Mouse (Mus musculus) stomach, embryonic 16.5 days (tissue): ENCODE measurements at regions not wholly inside any gene's neighbourhood (a gene's known extent, or its start where the extent isn't known, plus 50 kb on each side); places are given as distances from the start of the nearest gene placed in this dataset.

ENCODE experiments used
- ATAC-seq: fragments of 200-750 bp; cut with Nextera tagmentation; 2 replicates; pipeline ENCODE4 v1.8.0; 2017; ENCODE audit warnings: moderate number of reproducible peaks, moderate TSS enrichment; ENCODE audit not compliant: insufficient read depth, low FRiP score
- H3K27ac ChIP-seq: fragments of 300-500 bp; sonication (generic); 2 replicates; pipeline ENCODE4 v1.5.1; 2014; ENCODE audit warnings: low read length
- H3K27me3 ChIP-seq: fragments of 300-500 bp; sonication (generic); 2 replicates; pipeline ENCODE4 v1.6.1; 2014; ENCODE audit warnings: low read length, control low read depth, mixed read lengths; ENCODE audit not compliant: control insufficient read depth, insufficient read depth
- H3K36me3 ChIP-seq: fragments of 300-500 bp; sonication (generic); 2 replicates; pipeline ENCODE4 v1.6.1; 2014; ENCODE audit warnings: low read length; ENCODE audit not compliant: control insufficient read depth, insufficient read depth
- H3K4me1 ChIP-seq: fragments of 300-500 bp; sonication (generic); 2 replicates; pipeline ENCODE4 v1.6.1; 2014; ENCODE audit warnings: low read length, control low read depth, mixed read lengths; ENCODE audit not compliant: control insufficient read depth, insufficient read depth
- H3K4me2 ChIP-seq: fragments of 300-500 bp; sonication (generic); 2 replicates; pipeline ENCODE4 v1.6.1; 2014; ENCODE audit warnings: low read depth, low read length, mixed read lengths
- H3K4me3 ChIP-seq: fragments of 300-500 bp; sonication (generic); replicated peaks from 2 replicates; pipeline ENCODE4 v1.5.1; 2014; ENCODE audit warnings: mild to moderate bottlenecking, low read length
- H3K9ac ChIP-seq: fragments of 300-500 bp; sonication (generic); 2 replicates; pipeline ENCODE4 v1.6.1; 2014; ENCODE audit warnings: low read length
- H3K9me3 ChIP-seq: fragments of 300-500 bp; sonication (generic); replicated peaks from 2 replicates; pipeline ENCODE4 v1.6.1; 2016; ENCODE audit warnings: low read length, control low read depth; ENCODE audit not compliant: control insufficient read depth
- WGBS: fragments of 180-500 bp; shearing (Covaris S2); extraction: QIAGEN DNeasy Blood & Tissue Kit; methylation state at CpG from one replicate; pipeline ENCODE4 v1.1.7; 2014; 5-methylcytosine and 5-hydroxymethylcytosine counted together

DNA sequence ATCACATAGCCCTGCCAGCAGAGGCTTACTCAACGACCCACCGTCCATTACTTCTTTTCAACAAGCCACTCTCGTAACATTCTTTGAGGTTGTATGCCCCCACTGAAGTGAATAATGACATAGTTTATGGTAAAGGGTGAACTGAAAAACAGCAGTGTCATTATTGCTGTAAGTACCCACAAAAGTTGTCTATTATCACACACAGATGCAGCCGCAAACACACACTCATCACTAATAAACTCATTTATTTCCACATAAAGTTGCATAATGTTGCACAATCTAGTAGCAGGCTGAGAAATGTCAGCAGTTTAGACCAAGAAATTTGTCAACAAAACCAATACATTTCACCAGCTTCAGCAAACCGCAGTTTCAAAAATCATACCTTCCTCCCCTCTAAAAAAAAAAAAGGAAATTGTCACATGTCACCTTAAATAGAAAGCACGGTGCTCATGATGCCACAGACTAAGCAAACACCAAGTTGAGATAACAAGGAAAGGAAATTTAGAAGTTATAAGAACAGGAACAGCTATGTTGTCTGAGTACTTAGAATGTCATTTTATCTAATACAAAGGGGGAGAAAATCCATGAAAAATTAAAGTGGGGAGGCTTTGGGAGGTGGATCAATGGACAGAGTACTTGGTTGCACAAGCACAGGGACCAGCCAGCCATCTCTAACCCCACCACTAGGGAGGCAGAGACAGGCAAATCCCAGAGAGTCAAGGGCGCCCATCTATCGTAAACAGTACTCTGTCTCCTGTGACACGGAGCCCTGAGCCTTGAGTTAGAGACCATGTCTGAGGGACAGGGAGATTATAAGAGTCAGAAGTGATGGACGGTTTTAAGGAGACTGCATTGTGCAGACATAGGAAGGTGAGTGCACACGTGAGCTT lies 195.9 kb downstream of the Hlx start:
- Histone ChIP-seq H3K9me3 (no peaks in the 10 kb centered on the region), H3K9ac (no peak overlapping the region), H3K4me1 (0 out of 2 replicates have a peak, but pooled peaks cover 6% of the 10 kb centered on the region), H3K27ac (no peak overlapping the region), H3K36me3 (no peaks in the 10 kb centered on the region), H3K27me3 (no peaks in the 10 kb centered on the region), H3K4me3 (no peak overlapping the region), H3K4me2 (no peak overlapping the region)
- no peak for ATAC-seq
- 69% methylated on average over 11 of the region's 11 CpGs for WGBS

DNA sequence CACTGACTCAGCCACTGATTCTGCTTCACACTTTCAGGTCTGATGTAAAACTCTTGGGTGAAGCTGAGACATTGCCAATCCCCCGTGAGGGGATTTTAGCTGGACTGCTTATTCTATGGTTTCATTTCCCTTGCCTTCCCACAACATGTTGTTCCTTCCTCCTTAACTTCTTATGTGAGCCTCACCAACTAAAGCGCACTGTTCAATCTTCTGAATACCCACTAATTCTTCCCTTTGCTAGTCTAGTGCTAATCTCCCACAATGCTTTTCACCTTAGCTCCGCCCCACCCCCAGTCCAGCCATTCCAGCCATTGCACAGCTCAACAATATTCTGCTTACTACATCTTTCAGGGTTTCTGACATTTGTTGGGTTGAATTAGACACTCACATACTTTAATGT lies 196.7 kb downstream of the Hlx start:
- 95% methylated on average over 3 of the region's 3 CpGs for WGBS
- no peak overlapping the region for H3K9ac ChIP-seq
- H3K27me3 ChIP-seq, result no peaks in the 10 kb centered on the region
- H3K4me2 ChIP-seq, result no peak overlapping the region
- no peak for ATAC-seq
- 0 out of 2 replicates have a peak, but pooled peaks cover 6% of the 10 kb centered on the region for H3K4me1 ChIP-seq
- H3K4me3 ChIP-seq, result no peak overlapping the region
- H3K9me3 ChIP-seq, result no peaks in the 10 kb centered on the region
- no peak overlapping the region for H3K27ac ChIP-seq
- H3K36me3 ChIP-seq, result no peaks in the 10 kb centered on the region

DNA sequence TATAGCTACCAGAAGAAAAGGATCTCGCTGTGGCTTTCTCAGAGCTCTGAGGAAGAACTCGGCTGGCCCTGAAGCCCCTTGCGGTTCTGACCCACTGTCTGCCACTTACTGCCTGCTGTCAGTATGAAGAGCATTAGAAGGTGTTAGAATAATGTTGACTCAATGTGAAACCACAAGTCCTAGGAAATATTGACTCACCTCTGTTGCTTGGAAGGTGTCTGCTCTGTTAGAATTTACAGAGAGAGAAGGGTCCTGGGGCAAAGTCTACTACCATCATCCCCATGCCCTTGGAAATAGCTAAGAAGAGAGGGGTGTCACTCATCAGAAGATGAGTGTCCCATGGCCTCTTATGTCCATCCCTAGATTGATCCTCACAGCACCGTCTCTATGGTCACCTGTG lies 197.9 kb downstream of the Hlx start:
- H3K36me3 ChIP-seq, result no peaks in the 10 kb centered on the region
- ATAC-seq, result no peak
- WGBS, result 89% methylated on average over 4 of the region's 4 CpGs
- no peak overlapping the region for H3K9ac ChIP-seq
- H3K4me3 ChIP-seq, result no peak overlapping the region
- no peak overlapping the region for H3K27ac ChIP-seq
- H3K4me1 ChIP-seq, result 0 out of 2 replicates have a peak, but pooled peaks cover 2% of the 10 kb centered on the region
- H3K9me3 ChIP-seq, result no peaks in the 10 kb centered on the region
- no peaks in the 10 kb centered on the region for H3K27me3 ChIP-seq
- no peak overlapping the region for H3K4me2 ChIP-seq

DNA sequence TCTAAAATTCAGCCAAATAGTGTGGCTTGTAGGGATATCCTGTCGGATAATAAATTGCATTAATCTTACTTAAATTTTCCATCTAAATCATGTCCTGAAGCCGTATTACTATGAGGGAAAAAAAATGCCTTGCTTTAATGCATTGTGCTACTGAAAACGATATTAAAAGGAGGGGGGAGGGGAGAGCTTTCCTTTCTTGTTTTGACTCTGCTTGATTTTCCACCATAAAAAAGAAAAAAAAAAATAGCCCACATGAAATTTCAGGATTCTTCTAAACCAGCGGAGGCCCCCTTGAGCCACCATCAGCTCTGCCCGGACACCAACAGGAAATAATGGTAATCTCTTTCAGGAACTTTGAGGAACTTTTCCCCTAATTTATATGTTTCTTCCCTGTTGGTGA lies 198.5 kb downstream of the Hlx start:
- H3K4me2 ChIP-seq, result no peak overlapping the region
- 44% methylated on average over 5 of the region's 5 CpGs for WGBS

GRCm38 (mm10) chr1:184532488-184533055 lies 199.8 kb downstream of the Hlx start:
- no peak overlapping the region for H3K4me2 ChIP-seq
- ATAC-seq, result no peak
- WGBS, result 47% methylated on average over 8 of the region's 8 CpGs
- no peaks in the 10 kb centered on the region for H3K36me3 ChIP-seq
- peak overlapping the region; percentile 26; the same call in 1 of the 2 replicates for H3K27ac ChIP-seq
- no peaks in the 10 kb centered on the region for H3K9me3 ChIP-seq
- H3K9ac ChIP-seq, result no peak overlapping the region
- H3K4me3 ChIP-seq, result no peak overlapping the region
- no peaks in the 10 kb centered on the region for H3K27me3 ChIP-seq
- H3K4me1 ChIP-seq, result no peaks in the 10 kb centered on the region

More for the DNA sequence above, 198.5 kb downstream of the Hlx start:
- no peak overlapping the region for H3K9ac ChIP-seq
- no peaks in the 10 kb centered on the region for H3K27me3 ChIP-seq
- H3K4me3 ChIP-seq, result no peak overlapping the region
- H3K4me1 ChIP-seq, result no peaks in the 10 kb centered on the region
- H3K9me3 ChIP-seq, result no peaks in the 10 kb centered on the region
- H3K27ac ChIP-seq, result no peak overlapping the region
- no peaks in the 10 kb centered on the region for H3K36me3 ChIP-seq
- no peak for ATAC-seq

DNA sequence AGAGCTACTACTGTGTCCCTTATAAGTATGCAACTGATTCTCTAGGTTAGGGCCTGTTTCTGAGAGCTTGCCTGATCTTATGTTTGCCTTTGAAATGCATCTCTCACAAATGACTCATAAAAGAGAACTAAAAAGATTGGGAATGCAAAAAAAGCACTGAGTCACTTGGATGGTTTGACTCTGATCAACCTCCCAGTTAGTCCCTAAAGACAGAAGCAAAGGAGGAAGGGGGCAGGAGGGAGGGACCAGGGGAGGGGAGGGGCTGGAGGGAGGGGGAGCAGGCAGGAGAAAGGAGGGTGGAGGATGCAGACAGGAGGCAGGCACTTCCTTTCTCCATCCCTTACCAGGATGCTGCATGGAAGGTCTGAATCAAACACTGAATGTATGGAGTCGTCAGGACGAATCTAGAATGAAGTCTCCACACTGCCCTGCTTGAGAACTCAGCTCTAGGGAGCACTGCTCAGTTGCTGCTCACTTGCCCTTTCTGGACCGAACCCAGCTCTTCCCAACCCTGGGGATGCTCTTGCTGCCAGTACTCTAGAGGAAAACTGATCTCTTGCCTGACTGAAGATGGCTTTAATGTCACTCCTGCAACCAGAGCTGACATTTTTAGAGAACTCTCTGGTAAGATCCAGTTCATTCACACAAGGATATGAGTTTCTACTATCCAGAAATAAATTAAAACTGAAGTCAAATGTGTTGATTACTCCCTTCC lies 201.7 kb downstream of the Hlx start:
- Histone ChIP-seq H3K27me3 (no peaks in the 10 kb centered on the region), H3K4me1 (no peaks in the 10 kb centered on the region), H3K4me2 (no peak overlapping the region), H3K4me3 (no peak overlapping the region), H3K27ac (no peak overlapping the region), H3K36me3 (no peaks in the 10 kb centered on the region), H3K9me3 (no peaks in the 10 kb centered on the region), H3K9ac (no peak overlapping the region)
- ATAC-seq, result no peak
- WGBS, result 55% methylated on average over 3 of the region's 3 CpGs

- Histone ChIP-seq H3K4me1 (no peaks in the 10 kb centered on the region), H3K36me3 (no peaks in the 10 kb centered on the region), H3K27ac (no peak overlapping the region), H3K9me3 (no peaks in the 10 kb centered on the region), H3K27me3 (no peaks in the 10 kb centered on the region), H3K9ac (no peak overlapping the region), H3K4me3 (no peak overlapping the region), H3K4me2 (no peak overlapping the region)
- no peak for ATAC-seq
- WGBS, result 82% methylated on average over 4 of the region's 4 CpGs
These were observed 206.7 kb downstream of the Hlx start for GRCm38 (mm10) chr1:184525740-184526139.

DNA sequence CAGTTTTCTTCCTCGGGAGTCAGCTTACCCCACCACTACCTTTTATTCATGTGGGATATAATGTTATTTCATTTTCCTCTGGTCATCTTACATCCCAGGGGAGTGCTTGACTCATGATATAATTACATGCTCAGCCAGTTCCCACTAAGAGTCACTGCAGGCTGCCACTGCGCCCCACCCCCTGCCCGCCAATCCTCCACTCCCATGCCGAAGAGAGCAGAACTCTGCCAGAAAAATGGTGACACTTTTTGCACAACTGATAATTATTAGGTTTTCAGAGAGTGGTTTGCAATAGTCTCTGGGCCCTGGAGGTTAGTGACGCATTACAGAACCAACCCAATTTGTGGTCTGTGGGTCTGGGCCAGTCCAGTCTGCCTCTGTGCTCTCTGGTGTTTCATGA lies 212.9 kb downstream of the Hlx start:
- Histone ChIP-seq H3K4me2 (no peak overlapping the region), H3K4me1 (no peaks in the 10 kb centered on the region), H3K4me3 (no peak overlapping the region), H3K27me3 (0 out of 2 replicates have a peak, but pooled peaks cover 4% of the 10 kb centered on the region), H3K27ac (no peak overlapping the region), H3K9ac (no peak overlapping the region), H3K36me3 (no peaks in the 10 kb centered on the region), H3K9me3 (no peaks in the 10 kb centered on the region)
- 76% methylated on average over 5 of the region's 5 CpGs for WGBS
- no peak for ATAC-seq

DNA sequence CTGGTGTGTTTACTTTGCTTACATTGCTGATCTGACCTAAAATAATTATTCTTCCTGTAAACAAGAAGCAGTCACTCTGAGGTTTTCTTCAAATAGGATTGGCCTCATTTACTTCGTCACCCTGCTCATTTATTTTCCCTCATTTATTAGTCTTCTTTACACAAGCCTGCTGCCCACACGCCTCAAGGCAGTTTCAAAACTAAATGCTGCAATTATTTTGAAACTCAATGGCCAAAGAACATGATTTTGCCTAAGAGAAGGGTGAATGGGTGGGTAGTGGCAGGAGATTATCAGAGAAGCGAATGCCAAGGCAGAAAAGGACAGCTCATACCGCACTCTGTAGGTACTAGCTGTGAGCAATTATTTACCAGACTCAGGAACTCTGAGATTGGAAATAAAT lies 227.8 kb downstream of the Hlx start:
- ATAC-seq, result no peak
- no peaks in the 10 kb centered on the region for H3K36me3 ChIP-seq
- H3K27me3 ChIP-seq, result no peaks in the 10 kb centered on the region
- 67% methylated on average over 4 of the region's 4 CpGs for WGBS
- H3K9ac ChIP-seq, result no peak overlapping the region
- no peaks in the 10 kb centered on the region for H3K9me3 ChIP-seq
- H3K4me2 ChIP-seq, result no peak overlapping the region
- H3K4me3 ChIP-seq, result no peak overlapping the region
- no peak overlapping the region for H3K27ac ChIP-seq
- H3K4me1 ChIP-seq, result no peaks in the 10 kb centered on the region
